Mouse (Mus musculus) left cerebral cortex, adult 2 months (tissue): ENCODE results near the gene Nek11. TPM values are rescaled to one million over a fixed set of nuclear protein-coding genes. Genes with fewer than 3 reads are reported as not detected.
A peak's percentile ranks its signal among the peaks of the same experiment; 100 is the strongest.

ENCODE experiments used
- DNase-seq, 2 experiments: peaks; one replicate each; pipeline ENCODE4 v3.0.0; 2021 to 2022; ENCODE audit warnings: low spot score in 2 of 2, mixed read lengths in 1 of 2; ENCODE audit errors: extremely low spot score in 1 of 2
- H3K27ac ChIP-seq: fragments of 200-600 bp; 2 replicates; pipeline ENCODE4 v1.8.1; 2022
- H3K4me3 ChIP-seq: fragments of 200-600 bp; 2 replicates; pipeline ENCODE4 v1.8.1; 2022
- CTCF ChIP-seq: fragments of 200-600 bp; IDR thresholded peaks from 2 replicates; pipeline ENCODE4 v1.8.1; 2022; ENCODE audit warnings: antibody characterized with exemption, mild to moderate bottlenecking, moderate library complexity
- intact Hi-C: fragments of 180-260 bp; cut with DNase I; formaldehyde crosslinking; loops from one replicate; pipeline ENCODE4 v1.15.1; 2025
- total RNA-seq, 2 experiments: library from RNA; stranded (reverse); gene quantifications; 2 replicates each; pipeline ENCODE4 v1.2.3; 2021

The Nek11 gene
- total RNA-seq, 2 experiments from 2014 or later, result 1.0 to 1.6 TPM

DNA sequence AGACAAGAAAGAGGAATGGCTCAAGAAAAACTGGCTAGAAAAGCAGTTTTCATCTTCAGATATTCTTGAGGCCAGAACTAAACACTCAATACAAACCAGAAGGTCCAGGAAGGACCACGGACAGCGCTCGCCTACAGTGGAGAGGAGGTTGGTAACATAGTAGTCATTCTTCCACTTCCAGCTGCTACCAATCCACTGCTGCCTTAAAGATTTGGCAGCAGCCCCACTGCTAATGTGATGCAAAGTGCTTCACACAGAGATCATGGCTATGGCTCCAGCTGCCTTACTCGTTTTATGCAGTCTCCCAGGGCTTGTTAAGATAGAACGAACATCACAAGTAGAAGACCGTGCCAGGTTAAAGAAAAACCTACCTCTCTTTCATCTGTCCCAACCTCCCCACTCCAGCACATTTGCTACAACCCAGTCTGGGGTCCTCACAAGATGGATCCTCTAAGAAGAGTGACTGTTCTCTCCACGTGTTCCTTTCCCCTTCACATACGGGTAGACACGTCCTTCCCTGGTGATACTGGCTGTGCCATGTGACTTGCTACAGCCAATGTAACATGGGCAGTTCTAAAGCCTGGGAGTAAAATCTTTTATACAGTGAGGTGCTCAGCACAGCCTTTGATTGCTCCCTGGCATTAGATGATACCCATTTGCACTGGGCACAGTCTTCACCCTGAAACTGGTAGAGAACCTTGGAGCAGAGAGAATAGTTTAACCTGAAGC is 85.6 kb downstream of the Nek11 start:
- intact Hi-C loops, result loop anchor here (2.0 to 5.0 kb wide), 2 partner anchors 55 to 68 kb away; no protein-coding TSS in a partner anchor
- no peak for TF ChIP-seq CTCF
- peak overlapping the region; percentile 24; the same call in 1 of the 2 replicates for H3K27ac ChIP-seq
- H3K4me3 ChIP-seq, result no peak overlapping the region
- DNase-seq, result peak in 1 of 2 experiments; percentile 42

DNA sequence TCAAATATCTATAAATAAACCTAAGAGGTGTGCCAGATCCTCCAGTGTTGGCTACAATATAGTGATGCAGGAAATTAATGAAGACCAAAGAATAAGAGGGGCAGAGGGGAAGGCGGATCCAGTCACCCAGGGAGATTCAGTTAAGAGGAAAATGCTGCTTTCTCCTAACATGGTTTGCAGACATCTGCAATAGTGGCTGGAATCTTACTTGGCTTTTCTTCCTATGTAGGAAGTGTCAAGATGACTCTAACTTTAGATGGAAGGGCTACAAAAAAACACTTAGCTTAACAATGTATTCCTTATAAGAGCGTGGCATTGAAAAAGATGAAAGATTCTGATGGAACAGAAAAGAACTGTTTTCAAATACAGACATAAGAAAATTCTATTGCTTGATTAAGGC is 89.3 kb downstream of the Nek11 start:
- TF ChIP-seq CTCF, result no peak
- Histone ChIP-seq H3K4me3 (no peak overlapping the region), H3K27ac (peak overlapping the region; percentile 79)
- intact Hi-C loops, result loop anchor here (5.0 kb wide), 1 partner anchor 71 kb away; no protein-coding TSS in a partner anchor
- DNase-seq, result no peak

- no peak for DNase-seq
- no peak overlapping the region for H3K27ac ChIP-seq
- no peak overlapping the region for H3K4me3 ChIP-seq
- intact Hi-C loops, result no loop called here
- no peak for TF ChIP-seq CTCF
Observed at GRCm38 (mm10) chr9:105302230-105302629, 93.1 kb downstream of the Nek11 start.

GRCm38 (mm10) chr9:105301396-105301795 is 93.9 kb downstream of the Nek11 start:
- no peak overlapping the region for H3K4me3 ChIP-seq
- peak overlapping the region; percentile 32; the same call in 1 of the 2 replicates for H3K27ac ChIP-seq
- DNase-seq, result no peak
- intact Hi-C loops, result no loop called here
- no peak for TF ChIP-seq CTCF

- no peak; the same call in none of the 2 replicates for TF ChIP-seq CTCF
- H3K27ac ChIP-seq, result 0 out of 2 replicates have a peak overlapping the region, but pooled peaks have one; percentile 32
- intact Hi-C loops, result no loop called here
- no peak overlapping the region for H3K4me3 ChIP-seq
- DNase-seq, result no peak
Observed at GRCm38 (mm10) chr9:105300738-105301325, 94.5 kb downstream of the Nek11 start.

DNA sequence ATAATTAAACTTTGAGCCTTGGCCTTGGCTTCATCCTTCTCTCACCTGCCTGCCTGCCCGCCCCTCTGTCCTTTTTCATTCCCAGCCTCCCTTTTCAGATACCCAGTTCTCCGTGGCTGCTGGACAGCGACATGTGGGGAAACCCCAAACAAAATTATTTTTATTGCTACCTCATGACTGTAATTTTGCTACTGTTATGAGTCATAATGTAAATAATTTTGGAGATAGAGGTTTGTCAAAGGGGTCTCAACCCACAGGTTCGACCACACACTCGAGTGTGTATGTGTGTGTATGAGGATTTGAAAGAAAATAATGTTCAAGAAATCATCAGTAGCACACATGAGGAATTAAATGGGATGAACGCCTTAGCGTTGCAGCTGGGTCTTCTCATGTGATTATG is 110.7 kb downstream of the Nek11 start:
- Histone ChIP-seq H3K4me3 (no peak overlapping the region), H3K27ac (no peak overlapping the region)
- no peak for TF ChIP-seq CTCF
- intact Hi-C loops, result no loop called here
- no peak for DNase-seq

- TF ChIP-seq CTCF, result peak; percentile 43
- intact Hi-C loops, result no loop called here
- no peak overlapping the region for H3K4me3 ChIP-seq
- no peak for DNase-seq
- H3K27ac ChIP-seq, result no peak overlapping the region
Observed at GRCm38 (mm10) chr9:105282725-105283124, 112.6 kb downstream of the Nek11 start.

GRCm38 (mm10) chr9:105274925-105275324 is 120.4 kb downstream of the Nek11 start:
- H3K4me3 ChIP-seq, result no peak overlapping the region
- intact Hi-C loops, result loop anchor here (2.0 kb wide), 1 partner anchor 20 kb away; no protein-coding TSS in a partner anchor
- TF ChIP-seq CTCF, result no peak
- DNase-seq, result no peak
- peak overlapping the region; percentile 45; the same call in 1 of the 2 replicates for H3K27ac ChIP-seq

DNA sequence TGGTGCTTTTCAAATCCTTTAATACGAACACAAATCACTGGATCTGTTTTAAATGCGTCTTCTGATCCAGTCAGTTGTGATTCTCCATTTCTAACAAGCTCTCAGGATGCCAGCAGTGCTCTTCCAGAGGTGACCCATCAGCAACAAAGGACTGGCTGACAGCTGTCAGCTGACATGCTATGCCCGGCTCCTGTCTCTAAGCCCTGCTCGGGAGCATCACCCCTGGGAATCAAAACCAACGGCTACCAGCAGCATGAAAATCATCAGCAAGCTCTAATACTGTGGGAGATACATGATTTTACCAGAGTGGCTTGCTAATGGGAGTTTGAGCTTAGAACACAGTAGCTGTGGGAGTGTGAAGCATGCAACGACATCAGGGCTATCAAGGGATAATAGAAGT is 121.0 kb downstream of the Nek11 start:
- no peak for DNase-seq
- peak overlapping the region; percentile 33; the same call in 1 of the 2 replicates for H3K27ac ChIP-seq
- no peak for TF ChIP-seq CTCF
- intact Hi-C loops, result loop anchor here (2.0 kb wide), 1 partner anchor 19 kb away; no protein-coding TSS in a partner anchor
- no peak overlapping the region for H3K4me3 ChIP-seq

DNA sequence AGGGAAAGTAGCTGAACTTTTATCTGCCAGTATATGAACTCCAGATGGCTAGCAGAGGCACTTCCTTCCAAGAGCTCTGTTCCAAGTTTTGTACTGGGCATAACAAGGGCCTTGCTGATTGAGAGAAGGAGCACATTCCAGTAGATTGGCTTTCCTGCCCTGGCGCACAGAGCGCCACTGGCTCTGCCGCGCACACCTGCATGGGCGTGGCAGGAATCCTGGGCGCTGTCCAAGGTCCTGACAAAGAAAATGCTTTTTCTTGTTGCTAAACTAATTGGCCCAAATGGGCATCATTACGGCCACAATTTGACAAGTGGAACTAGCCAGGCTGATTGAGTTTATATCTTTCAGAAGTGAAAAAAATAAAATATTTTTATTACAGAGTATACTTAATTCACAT is 123.1 kb downstream of the Nek11 start:
- Histone ChIP-seq H3K4me3 (no peak overlapping the region), H3K27ac (no peak overlapping the region)
- intact Hi-C loops, result no loop called here
- TF ChIP-seq CTCF, result no peak
- no peak for DNase-seq

DNA sequence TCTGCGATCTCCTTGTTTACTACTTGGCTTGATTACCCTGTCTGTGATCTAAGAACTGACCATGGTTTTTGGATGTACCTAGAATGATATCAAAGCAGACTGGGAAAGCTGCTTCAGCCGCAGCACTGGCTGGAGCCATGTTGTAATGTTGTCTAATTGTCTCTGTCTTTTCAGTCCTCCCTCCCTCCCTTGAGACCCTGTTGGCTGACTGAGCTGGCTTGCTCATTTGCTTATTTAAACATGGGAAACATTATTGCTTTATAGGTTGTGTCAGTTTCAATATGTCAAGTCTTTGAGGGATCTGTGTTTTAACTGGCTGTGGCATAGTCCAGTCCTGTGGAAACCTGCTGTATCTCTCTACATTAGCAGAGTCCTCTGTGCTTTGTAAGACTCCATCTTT is 132.2 kb downstream of the Nek11 start:
- Histone ChIP-seq H3K27ac (no peak overlapping the region), H3K4me3 (no peak overlapping the region)
- no peak for TF ChIP-seq CTCF
- intact Hi-C loops, result loop anchor here (5.0 kb wide), 1 partner anchor 309 kb away; no protein-coding TSS in a partner anchor
- no peak for DNase-seq

- no peak overlapping the region for H3K4me3 ChIP-seq
- no peak for TF ChIP-seq CTCF
- intact Hi-C loops, result loop anchor here (10.0 kb wide), 1 partner anchor 117 kb away; no protein-coding TSS in a partner anchor
- no peak overlapping the region for H3K27ac ChIP-seq
- no peak for DNase-seq
Observed at GRCm38 (mm10) chr9:105257668-105258067, 137.7 kb downstream of the Nek11 start.
